Mouse (Mus musculus) adrenal gland, postnatal 14 days (tissue): ENCODE results near the gene Lrrc1. TPM values are rescaled to one million over a fixed set of nuclear protein-coding genes. Genes with fewer than 3 reads are reported as not detected.

Experiments
- DNase-seq: peaks from one replicate; pipeline ENCODE4 v3.0.0; 2021; ENCODE audit warnings: mixed read lengths
- total RNA-seq: library from RNA; stranded (reverse); gene quantifications from 2 replicates; pipeline ENCODE4 v1.2.3, GENCODE M21; 2021

Gene Lrrc1
- total RNA-seq, 1 experiment from 2014 or later = 11.3 TPM

- no peak for DNase-seq
Observed at GRCm38 (mm10) chr9:77426110-77426509, 118.6 kb downstream of the Lrrc1 start.

DNA sequence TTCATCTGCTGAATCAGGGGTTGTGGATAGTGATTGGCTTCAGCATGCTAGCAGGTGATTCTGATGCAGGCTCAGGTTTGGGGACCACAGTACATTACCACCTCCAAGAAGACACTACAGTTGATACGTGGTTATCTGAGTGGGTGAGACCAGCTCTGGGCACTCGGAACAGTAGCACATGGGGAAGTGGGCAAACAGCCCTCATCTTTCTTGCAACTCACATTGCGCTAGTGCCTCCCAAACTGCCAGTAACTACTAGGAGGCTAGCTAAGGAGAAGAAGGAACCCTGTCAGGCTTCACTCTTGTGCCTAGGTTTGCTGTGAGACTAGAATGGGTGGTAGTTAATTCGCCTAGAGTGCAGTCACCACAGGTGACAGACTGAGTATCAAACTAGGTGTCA lies 119.1 kb downstream of the Lrrc1 start:
- no peak for DNase-seq

GRCm38 (mm10) chr9:77420200-77420585 lies 124.5 kb downstream of the Lrrc1 start:
- no peak for DNase-seq

- DNase-seq = no peak
Observed at GRCm38 (mm10) chr9:77419501-77420199, 125.0 kb downstream of the Lrrc1 start.

DNA sequence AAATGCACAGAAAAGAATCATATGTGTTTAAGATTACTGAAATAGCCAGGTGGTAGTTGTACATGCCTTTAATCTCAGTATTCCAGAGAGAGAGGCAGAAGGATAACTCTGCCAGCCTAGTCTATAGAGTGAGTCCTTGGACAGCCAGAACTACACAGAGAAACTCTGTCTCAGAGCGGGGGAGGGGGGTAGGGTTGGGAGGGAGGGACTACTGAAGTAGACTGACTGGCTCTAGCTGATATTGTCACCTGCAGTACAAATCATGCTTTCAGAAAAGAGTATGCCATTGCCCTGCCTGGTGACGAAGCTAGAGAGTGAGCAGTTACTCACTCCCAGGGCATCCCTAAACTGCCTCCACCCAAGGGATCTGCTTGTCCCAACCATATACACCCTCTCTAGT lies 125.9 kb downstream of the Lrrc1 start:
- DNase-seq = no peak

- DNase-seq = no peak
Observed at GRCm38 (mm10) chr9:77416486-77416885, 128.2 kb downstream of the Lrrc1 start.

DNA sequence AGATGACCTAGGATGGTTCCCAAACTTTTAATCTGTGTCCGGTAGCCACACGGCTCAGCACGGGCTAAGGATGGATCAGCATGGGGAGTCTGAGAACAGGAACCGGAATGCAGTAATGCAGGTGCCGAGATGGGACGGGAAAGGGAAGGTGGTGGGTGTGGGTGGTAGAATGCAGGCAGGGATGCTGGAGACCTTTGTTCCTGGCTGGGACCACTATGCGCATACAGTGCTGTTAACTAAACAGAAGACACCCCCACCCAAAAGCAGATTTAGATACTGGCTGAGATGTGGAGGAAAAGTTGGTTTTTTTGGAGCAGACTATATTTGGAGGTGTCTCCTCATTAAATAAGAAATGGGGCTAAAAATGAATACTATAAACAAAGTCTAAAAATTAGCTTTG lies 128.7 kb downstream of the Lrrc1 start:
- DNase-seq = no peak

GRCm38 (mm10) chr9:77411830-77412425 lies 132.7 kb downstream of the Lrrc1 start:
- no peak for DNase-seq

GRCm38 (mm10) chr9:77410968-77411367 lies 133.7 kb downstream of the Lrrc1 start:
- no peak for DNase-seq

GRCm38 (mm10) chr9:77410524-77410923 lies 134.1 kb downstream of the Lrrc1 start:
- no peak for DNase-seq

- no peak for DNase-seq
Observed at GRCm38 (mm10) chr9:77408053-77408603, 136.5 kb downstream of the Lrrc1 start.

DNA sequence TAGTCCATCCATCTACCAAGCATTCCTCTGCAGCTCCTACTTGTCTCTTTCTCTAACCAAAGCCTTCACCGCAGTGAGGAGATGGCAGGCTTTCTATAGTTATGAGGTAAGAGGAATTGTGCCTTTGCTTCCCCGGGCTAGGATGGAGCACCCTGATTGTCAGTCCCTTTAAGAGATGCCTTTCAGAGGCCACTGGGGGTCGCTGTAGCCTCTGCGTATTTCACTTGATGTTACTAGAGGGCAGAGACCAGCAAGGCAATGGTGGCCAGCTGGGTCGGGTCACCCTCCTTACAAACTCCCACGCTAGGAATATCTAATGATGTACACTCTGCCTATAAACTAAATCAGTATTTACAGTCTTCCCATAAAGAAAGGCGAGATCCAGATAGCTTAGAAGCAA lies 137.8 kb downstream of the Lrrc1 start:
- DNase-seq = peak; percentile 75

DNA sequence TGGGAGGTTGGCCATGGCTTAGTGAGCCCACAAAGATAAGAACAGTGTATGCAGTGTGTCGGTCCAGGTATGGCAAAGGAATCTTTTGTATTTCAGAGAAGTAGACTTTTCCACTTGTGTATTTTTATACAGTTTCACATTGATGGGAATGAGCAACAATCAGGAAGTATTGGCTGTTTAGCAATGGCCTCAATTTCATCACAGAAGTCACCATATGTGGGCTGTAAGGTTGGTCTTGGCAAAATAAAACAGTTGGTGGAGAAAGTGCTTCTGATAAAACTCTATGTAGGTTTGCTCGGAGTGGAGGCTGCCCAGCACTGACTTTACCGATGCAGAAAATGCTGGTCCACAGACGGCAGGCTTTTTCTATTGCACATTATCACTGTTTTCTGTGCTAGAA lies 140.2 kb downstream of the Lrrc1 start:
- no peak for DNase-seq

GRCm38 (mm10) chr9:77403961-77404360 lies 140.7 kb downstream of the Lrrc1 start:
- DNase-seq = no peak

DNA sequence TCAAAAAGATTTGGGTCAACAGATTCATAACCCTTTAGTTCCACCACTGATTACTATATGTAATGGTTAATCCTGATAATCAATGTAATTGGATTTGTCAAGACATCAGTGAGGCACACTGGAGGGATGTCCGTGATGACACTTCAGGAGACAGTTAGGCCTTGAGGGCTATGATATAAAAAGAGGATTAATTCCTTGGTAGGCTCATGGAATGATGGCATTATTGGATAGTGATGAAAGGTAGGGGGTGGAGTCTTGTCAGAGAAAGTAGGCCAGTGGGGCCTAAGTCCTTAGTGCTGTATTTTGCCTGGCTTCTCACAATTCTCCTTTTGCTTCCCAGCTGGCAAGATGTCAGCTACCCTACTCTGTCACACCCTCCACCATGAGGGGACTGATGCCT lies 141.7 kb downstream of the Lrrc1 start:
- DNase-seq = no peak

DNA sequence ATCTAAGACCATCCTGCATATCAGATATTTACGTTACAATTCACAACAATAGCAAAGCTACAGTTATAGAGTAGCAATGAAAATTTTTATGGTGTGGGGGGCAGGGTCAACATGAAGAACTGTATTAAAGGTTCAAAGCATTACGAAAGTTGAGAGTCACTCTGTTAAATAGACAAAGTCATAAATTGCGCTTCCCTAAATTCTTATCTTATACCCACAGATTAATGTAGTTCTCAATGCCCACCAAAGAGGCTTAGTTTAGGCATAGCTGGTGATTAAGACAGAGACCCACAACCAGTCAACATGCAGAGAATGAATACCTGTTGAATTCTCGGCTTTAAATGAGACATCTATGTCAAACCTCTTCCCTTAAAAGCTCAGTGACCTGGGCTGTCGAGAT lies 144.9 kb downstream of the Lrrc1 start:
- DNase-seq = no peak

- DNase-seq = no peak
Observed at GRCm38 (mm10) chr9:77398856-77399631, 145.6 kb downstream of the Lrrc1 start.

DNA sequence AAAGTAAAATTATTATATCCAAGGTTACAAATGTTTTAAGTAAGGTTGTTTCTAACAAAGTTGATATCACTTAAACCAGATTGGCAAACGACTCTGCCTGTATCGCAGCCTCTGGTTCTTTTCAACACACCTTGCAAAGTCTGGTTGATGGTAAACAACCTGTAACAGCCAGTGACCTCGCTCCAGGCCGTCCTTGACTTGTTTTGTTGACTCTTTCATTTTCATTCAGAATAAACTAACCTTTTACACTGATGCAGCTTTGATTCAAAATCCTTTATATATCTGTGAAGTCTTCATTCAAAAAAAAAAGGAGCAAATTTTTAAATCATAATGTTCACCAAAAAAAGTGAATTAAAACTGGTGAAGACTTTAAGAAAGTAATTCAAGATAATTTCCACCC lies 147.6 kb downstream of the Lrrc1 start:
- DNase-seq = no peak

DNA sequence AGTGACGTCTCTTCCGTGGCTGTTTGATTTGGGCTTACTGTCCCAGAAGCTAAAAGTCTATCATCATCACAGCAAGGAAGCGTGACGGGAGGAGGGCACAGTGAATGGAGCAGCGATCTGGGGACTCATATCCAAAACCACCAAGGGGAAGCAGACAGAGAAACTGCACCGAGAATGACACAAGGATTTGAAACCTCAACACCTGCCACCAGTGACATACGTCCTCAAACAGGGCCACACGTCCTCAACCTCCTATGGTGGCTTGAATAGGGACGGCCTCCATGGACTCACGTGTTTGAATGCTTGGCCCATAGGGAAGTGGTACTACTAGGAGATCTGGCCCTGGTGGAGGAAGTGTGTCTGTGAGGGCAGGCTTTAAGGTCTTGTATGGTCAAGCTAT lies 153.4 kb downstream of the Lrrc1 start:
- DNase-seq = no peak

DNA sequence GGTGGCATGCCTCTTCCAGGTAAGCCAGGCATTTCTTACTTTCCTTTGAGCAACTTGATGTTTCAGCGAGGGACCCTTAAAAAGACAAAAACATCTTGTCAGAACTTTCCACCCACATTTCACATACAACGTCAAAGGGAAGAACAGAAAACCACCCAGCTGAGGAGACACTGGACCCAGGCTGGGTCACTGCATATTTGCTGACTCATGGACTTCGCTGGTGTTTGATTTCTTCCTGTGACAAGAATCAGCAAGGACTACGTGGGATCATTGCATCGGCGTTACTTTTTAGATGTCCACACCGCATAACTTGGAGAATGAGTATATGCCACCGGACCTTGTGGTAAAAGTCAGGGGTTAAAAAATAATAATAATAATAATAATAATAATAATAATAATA lies 155.7 kb downstream of the Lrrc1 start:
- DNase-seq = no peak

DNA sequence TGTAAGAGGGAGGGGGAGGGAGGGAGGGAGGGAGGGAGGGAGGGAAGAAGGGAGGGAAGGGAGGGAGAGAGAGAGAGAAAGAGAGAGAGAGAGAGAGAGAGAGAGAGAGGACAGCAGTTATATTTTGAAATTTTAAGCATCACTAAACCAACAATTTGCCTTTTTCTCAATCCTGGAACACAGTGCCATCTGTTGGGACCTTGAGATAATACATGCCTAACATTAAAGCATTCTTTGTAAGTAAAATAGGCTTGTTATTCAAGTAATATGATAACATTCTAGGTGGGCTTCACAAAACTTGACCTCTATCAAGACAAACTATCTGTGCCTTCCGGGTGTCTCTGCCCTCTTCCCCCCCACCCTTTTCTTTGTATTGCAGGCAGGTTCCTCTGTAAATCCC lies 157.9 kb downstream of the Lrrc1 start:
- DNase-seq = no peak

- DNase-seq = no peak
Observed at GRCm38 (mm10) chr9:77385611-77386010, 159.1 kb downstream of the Lrrc1 start.

DNA sequence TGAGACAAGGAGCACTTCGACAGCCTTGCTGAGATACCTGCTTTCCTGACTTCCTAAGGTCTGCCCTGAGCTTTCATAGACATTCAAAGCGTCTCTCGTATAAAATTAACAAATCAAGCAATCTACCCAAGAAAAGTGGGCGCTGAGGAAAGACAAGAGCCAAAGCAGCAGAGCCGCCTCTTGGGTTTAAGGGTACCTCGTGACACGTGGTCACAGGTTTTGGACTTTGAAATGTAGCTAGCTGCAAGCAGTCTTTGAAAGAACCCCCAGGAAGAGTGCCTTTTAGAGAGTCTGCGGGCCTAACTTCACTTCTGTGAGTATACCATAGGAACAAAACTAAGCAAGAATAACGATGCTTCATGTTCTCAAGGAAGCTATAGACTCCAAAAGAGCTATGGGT lies 160.0 kb downstream of the Lrrc1 start:
- DNase-seq = no peak
